Mouse (Mus musculus) gastrocnemius, adult 2 months (tissue): ENCODE measurements around the gene Cflar. TPM values are rescaled to one million over a fixed set of nuclear protein-coding genes. Genes with fewer than 3 reads are reported as not detected.

Experiments
- DNase-seq: peaks from one replicate; pipeline ENCODE4 v3.0.0; 2022
- H3K27ac ChIP-seq: fragments of 200-600 bp; 2 replicates; pipeline ENCODE4 v1.8.1; 2022; ENCODE audit warnings: mild to moderate bottlenecking
- H3K4me3 ChIP-seq: fragments of 200-600 bp; 2 replicates; pipeline ENCODE4 v1.8.1; 2022; ENCODE audit warnings: mild to moderate bottlenecking, moderate library complexity
- CTCF ChIP-seq: fragments of 200-600 bp; IDR thresholded peaks from 2 replicates; pipeline ENCODE4 v1.8.1; 2022; ENCODE audit warnings: antibody characterized with exemption, mild to moderate bottlenecking, moderate library complexity
- intact Hi-C: fragments of 180-260 bp; cut with DNase I; formaldehyde crosslinking; loops from one replicate; pipeline ENCODE4 v1.15.1; 2025
- total RNA-seq, 2 experiments: library from RNA; stranded (reverse); gene quantifications; 2 replicates each; pipeline ENCODE4 v1.2.3; 2021

Gene Cflar
- total RNA-seq, 2 experiments from 2014 or later, result 38.8 to 58.6 TPM

DNA sequence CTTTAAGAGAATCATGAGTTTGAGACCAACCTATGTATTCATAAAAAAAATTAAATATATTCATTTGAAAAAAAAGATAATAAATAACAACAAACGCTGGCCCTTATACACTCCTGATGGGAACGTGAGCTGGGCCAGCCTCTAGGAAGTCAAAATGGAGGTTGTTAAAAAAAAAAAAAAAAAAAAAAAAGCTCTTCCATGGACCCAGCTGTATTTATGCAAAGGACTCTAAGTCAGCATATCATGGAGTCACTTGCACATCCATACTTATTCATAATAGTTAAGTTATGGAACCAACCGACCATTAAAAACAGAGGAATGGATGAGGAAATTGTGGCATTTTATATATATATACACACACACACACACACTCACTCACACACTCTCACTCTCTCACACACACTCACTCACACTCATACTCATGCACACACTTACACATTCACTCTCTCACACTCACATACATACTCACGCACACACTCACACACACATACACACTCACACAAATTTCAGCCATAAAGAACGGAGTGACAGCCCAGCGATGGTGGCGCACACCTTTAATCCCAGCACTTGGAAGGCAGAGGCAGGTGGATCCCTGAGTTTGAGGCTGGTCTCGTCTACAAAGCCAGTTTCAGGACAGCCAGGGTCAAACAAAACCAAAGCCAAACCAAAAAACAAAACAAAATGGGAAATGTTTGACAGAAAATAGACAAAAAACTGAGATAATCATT lies 90.4 kb downstream of the Cflar start:
- Histone ChIP-seq H3K4me3 (peak overlapping the region; percentile 64), H3K27ac (peak overlapping the region; percentile 83)
- no peak for DNase-seq
- intact Hi-C loops, result no loop called here
- no peak for TF ChIP-seq CTCF

DNA sequence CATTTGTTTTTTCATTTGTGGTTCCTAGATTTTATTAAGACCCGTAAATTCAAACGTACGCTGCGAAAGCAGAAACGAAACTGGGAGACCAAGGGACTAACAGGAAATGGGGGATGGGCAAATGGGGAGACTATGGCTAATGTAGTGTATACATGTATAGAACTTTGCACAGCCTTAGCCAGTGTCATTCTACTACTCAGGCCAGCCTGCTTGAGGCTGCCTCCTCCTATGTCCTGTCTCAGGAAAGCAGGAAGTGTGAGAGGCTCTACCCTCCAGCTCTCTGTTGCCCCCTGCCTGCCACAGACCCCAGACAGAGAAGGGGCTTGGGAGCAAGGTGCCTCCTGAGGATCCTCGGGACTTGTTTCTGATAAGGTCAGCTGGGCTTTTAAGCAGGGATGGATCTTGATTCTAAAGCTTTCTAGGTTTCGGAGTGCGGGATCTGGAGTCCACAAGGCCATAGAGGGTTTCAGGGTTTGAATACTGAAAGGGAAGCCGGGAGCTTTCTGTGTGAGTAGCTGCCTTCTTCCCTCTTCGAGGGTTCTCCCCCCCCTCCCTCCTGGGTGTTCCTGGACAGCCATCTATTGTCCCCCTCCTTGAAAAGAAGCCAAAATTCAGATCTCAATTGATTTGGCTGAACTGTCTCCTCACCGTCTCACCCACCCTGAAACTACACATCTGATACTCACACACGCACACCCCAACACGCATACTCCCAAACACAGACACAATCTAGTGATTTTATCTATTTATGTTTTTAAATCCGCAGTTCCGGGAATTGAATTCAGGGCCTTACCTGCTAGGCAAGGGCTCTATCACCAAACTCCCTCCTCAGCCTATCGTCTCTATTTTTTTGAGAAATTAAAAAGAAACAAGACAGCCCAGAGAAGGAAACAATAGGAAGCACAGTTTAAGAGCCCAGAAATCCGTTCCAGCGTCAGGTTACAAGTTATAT lies 91.3 kb downstream of the Cflar start:
- intact Hi-C loops, result no loop called here
- peak; percentile 53 for DNase-seq
- peak overlapping the region; percentile 83 for H3K27ac ChIP-seq
- TF ChIP-seq CTCF, result peak; percentile 63
- H3K4me3 ChIP-seq, result peak overlapping the region; percentile 64

DNA sequence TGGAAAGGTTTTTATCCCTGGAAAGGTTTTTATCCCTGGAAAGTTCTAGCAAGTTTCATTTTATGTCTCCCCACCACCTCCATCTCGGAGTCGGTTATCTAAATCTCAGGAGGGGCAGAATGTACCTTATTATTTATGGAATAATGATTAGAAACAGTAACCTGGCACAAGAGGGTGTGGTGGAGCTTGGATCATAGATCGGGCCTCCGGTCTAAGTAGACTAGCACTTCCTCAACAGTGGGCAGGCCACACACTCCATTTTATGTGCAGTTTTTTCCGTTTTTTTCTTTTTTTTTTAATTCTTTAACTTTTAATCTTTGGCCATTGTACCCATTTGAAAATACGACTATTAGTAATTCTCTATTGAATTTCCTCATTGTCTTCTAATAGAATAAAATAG lies 92.2 kb downstream of the Cflar start:
- H3K27ac ChIP-seq, result peak overlapping the region; percentile 83
- no peak for TF ChIP-seq CTCF
- H3K4me3 ChIP-seq, result peak overlapping the region; percentile 64
- no peak for DNase-seq
- intact Hi-C loops, result no loop called here

DNA sequence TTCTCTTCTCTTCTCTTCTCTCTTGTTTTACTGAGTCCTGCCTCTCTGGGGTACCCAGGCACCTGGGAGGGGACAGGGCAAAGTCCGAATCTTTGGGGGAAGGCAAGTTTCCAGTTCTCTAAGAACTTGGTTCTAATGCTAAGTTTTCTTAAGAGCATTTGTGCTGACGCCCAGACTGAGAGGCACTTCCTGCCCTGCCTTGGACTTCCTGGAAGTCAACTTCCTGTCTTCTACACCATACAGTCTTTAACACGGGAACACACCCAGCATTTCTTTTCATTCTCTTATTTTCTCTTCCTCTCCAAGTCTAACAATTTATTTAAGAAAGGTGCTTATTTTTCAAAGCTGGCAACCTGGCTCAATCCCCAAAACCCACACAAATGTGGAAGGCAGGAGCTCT lies 95.3 kb downstream of the Cflar start:
- no peak overlapping the region for H3K27ac ChIP-seq
- no peak for DNase-seq
- intact Hi-C loops, result no loop called here
- H3K4me3 ChIP-seq, result no peak overlapping the region
- TF ChIP-seq CTCF, result no peak

Other genes starting within 250 kb of the Cflar start
- 10 to 100 TPM; 12.5 to 12.7 TPM for gene Orc2, start 206.4 kb upstream of the Cflar start, total RNA-seq
- 10 to 100 TPM in 1 of 2 experiments, 1 to 10 TPM in 1; 7.8 to 14.2 TPM for gene Fam126b, start 125.2 kb upstream of the Cflar start, total RNA-seq
- gene Ndufb3, start 125.1 kb upstream of the Cflar start, total RNA-seq, result 100 to 1,000 TPM; 137 to 239 TPM
- gene Als2cr12, start 15.5 kb upstream of the Cflar start, total RNA-seq, result not detected
- 1 to 10 TPM; 2.6 to 2.7 TPM for gene Casp8, start 83.9 kb downstream of the Cflar start, total RNA-seq